Mouse (Mus musculus) left cerebral cortex, postnatal 25 days (tissue): ENCODE results near the gene Pglyrp2. TPM values are rescaled to one million over a fixed set of nuclear protein-coding genes. Genes with fewer than 3 reads are reported as not detected.

Experiments used
- DNase-seq, 2 experiments: peaks; one replicate each; pipeline ENCODE4 v3.0.0; 2022; ENCODE audit warnings: low spot score in 2 of 2, mixed read lengths in 1 of 2
- intact Hi-C: fragments of 180-260 bp; cut with DNase I; formaldehyde crosslinking; loops from one replicate; pipeline ENCODE4 v1.15.1; 2025
- total RNA-seq, 2 experiments: library from RNA; stranded (reverse); gene quantifications; 2 replicates each; pipeline ENCODE4 v1.2.3; 2021

Gene Pglyrp2
- total RNA-seq, 2 experiments from 2014 or later, result not detected

DNA sequence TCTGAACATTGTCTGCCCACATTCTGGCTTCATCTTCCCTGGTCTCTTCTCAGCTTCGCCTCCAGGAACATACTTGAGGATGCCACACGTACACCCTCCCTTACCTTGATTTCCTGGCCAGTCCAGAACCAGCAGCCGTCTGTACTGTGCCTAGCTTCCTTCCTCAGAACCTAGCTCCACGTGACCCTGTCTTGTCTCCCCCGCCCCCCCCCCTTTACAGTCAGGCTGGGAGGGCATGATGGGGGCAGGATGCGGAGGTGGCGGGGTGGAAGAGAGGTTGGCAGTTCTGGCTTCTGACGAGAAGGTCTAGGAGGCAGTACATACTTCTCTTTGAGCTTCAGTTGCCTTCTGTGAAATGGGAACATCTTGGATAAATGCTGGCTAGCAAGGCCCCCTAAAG, 20.6 kb downstream of the Pglyrp2 start, which contains the start of gene Rasal3:
Rasal3 (minus strand) TSS at position 167 of the 400 bp plus-strand sequence.
- DNase-seq, result no peak
- intact Hi-C loops, result no loop called here

DNA sequence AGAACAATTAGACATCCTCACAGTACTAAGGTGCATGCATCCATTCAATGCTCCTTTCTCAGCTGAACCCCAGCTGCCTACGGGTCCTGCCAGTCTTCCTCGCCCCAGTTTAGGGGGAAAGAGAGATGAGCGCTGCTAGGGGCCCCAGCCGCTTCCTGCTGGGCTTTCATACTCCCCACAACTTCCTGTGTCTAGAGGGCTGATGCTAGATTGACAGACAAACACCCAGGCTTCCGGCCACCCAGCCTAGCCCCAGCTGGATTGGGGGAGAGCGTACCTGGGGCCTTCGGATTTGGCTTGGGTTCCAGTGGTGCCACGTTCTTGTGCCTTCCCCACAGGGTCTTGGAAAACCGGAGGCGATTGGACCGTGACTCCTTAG, 21.2 kb downstream of the Pglyrp2 start:
- no peak for DNase-seq

DNA sequence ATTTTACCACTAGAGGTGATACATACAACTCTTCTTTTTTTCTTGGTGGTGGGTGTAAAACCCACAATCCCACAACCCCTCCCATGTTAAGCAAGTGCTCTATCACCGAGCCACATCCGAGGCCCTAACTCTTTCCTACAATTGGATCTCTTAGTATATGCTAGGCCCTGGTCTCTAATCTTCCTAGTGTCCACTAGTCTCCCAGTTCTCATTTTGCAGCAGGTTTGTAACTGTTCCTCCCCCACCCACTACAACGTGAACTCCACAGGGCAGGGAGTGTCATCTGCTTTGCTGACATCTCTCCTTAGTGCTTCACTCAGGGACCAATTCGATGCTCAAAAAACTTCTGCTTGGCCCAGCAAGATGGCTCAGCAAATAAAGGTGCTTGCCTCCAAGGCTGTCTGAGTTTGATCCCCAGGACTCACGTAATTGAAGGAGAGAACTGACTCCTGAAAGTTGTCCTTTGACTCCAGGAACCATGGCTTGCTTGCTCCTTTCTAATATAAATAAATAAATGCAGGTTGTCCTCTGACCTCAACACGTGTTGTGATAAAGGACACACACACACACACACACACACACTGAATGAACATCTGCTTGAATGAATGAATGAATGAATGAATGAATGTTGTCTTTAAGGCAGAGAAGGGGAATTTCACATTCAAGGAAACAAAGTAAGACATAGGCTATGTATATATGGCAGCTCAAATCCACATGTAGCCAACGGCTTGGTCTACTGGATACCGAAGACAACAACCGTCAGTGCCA, 21.8 kb downstream of the Pglyrp2 start:
- intact Hi-C loops, result no loop called here
- DNase-seq, result no peak

More for the DNA sequence above, 21.2 kb downstream of the Pglyrp2 start:
- intact Hi-C loops, result no loop called here

GRCm38 (mm10) chr17:32396266-32396665, 27.7 kb downstream of the Pglyrp2 start:
- DNase-seq, result no peak
- intact Hi-C loops, result no loop called here

GRCm38 (mm10) chr17:32393944-32394343, 30.0 kb downstream of the Pglyrp2 start:
- DNase-seq, result no peak
- intact Hi-C loops, result no loop called here

DNA sequence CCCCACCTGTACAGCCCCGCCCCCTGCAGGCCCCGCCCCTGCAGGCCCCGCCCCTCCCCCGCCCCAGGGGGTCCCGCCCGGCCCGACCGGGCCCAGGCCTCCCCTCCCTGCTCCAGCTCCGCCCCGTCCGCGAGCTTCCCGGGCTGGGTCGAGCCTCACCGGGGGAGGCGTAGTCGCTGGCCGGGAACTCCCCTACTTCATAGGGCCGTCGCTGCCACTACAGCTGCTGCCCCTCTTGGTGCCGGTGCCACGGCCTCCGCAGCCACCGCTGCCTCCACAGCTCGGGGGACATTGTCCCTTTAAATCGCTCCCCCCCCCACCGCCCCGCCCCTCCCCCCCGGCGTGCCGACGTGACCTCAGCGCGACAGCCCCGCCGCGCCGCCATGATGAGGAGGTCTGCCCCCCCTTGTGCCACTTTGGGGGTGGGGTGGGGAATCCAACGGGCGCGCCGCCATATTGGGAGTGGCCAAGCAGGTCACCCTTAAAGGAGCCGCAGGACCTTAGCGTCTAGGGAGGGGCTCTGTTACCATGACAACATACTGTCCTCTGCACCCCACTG, 34.8 kb downstream of the Pglyrp2 start, which contains the start of gene Wiz:
Wiz (minus strand) TSS at position 339 of the 559 bp plus-strand sequence.
- DNase-seq, result peak; percentile 90 to 95
- intact Hi-C loops, result loop anchor here (1.0 to 2.0 kb wide), 3 partner anchors 25 to 105 kb away; no protein-coding TSS in a partner anchor

DNA sequence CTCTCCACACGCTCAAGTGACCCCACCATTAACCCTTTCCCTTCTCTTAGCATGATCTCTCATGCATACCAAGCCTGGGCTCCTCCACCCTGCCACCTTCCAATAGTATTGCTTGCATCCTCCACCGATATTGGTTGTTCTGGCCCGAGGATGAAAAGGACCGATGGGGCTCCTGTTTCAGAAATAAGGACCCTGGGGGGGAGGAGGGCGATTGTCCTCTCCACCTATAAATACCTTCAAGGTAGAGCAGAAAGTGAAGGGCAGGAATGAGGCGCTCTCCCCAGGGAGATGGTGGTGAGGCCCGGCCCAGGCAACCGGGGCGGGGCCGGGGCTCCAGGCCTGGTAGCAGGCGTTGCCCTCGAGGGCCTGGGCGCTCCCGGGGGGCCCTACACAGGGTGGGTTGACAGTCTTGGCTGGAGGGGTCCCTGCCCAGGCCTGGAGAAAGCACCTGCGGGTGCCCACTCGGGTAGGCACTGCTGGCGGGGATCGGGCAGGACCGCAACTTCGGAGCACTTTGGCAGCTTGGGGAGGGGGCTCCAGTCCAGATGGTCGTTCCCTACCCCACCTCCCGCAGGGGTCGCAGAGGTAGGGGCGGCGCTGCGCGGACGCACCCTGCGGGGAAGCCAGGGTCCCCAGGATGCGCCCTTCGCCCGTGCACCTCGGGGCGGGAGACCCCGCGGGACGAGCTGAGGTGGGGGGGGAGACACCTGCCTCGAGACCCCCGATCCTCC, 35.4 kb downstream of the Pglyrp2 start:
- intact Hi-C loops, result loop anchor here (1.0 to 2.0 kb wide), 3 partner anchors 24 to 106 kb away; no protein-coding TSS in a partner anchor
- DNase-seq, result peak in 1 of 2 experiments; percentile 41

DNA sequence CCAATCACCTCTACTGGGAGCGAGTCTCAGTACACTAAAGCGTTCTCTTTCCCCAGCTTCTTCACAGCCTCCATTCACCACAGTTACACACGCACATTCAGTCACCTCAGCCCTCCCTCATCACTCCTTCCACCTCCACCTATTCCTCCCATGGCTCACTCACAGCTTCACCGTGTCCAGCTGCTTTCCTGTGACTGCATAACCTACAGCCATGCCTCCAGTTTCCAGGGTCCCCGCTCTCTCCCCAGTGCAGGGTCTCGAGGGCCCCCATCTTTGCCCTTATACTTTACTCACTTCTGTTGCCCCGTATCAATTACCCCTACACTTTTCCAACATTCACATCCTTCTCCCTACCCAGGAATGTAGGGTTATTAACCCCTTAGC, 36.0 kb downstream of the Pglyrp2 start:
- DNase-seq, result no peak
- intact Hi-C loops, result loop anchor here (2.0 kb wide), 1 partner anchor 45 kb away; no protein-coding TSS in a partner anchor

- intact Hi-C loops, result no loop called here
- peak; percentile 50 to 56 for DNase-seq
Measured at GRCm38 (mm10) chr17:32386659-32387432, 37.1 kb downstream of the Pglyrp2 start.

DNA sequence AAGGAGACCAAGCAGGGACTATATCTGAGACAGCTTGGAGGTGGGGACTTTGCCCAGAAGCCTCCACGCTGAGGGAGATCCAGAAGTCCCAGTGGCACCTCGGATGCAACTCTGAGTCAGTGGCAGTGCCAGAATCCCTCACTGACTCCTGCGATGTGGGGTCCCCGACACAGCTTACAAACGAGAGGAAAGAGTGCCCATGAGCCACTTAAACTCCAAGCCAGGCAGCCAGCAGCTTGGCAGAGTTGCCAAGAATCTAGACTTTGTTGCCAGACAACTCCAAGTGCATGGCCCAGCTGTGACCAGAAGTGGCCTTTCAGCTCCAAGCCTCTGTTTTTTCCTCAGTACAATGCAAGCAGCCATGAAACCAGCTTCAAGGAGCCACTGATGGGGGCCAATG, 40.3 kb downstream of the Pglyrp2 start:
- no peak for DNase-seq
- intact Hi-C loops, result no loop called here

GRCm38 (mm10) chr17:32382576-32382975, 41.4 kb downstream of the Pglyrp2 start:
- no peak for DNase-seq
- intact Hi-C loops, result no loop called here

GRCm38 (mm10) chr17:32378786-32379185, 45.2 kb downstream of the Pglyrp2 start:
- intact Hi-C loops, result no loop called here

GRCm38 (mm10) chr17:32377137-32377536, 46.8 kb downstream of the Pglyrp2 start:
- intact Hi-C loops, result no loop called here
- DNase-seq, result no peak

More at GRCm38 (mm10) chr17:32378786-32379185, 45.2 kb downstream of the Pglyrp2 start:
- no peak for DNase-seq

DNA sequence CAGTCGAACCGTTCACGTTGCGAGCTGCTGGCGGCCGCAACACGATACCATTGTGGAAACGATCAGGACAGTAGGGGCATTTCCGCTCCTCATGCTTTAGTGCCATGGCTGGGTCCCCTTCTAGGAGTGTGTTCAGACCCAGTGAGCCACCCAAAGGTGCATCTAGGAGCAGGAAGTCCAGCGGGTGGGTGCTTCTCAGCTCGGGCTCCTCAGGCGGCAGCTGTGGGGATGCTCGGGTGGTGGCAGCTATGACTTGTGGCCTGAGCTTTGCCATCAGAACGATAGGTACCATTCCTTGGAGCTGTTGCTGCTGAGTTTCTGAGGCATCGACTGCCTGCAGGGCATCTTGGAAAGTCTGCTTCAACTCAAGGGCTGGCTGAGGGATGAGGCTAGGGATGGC, 47.5 kb downstream of the Pglyrp2 start:
- intact Hi-C loops, result no loop called here
- DNase-seq, result no peak

GRCm38 (mm10) chr17:32368991-32369578, 54.9 kb downstream of the Pglyrp2 start:
- intact Hi-C loops, result no loop called here
- no peak for DNase-seq

DNA sequence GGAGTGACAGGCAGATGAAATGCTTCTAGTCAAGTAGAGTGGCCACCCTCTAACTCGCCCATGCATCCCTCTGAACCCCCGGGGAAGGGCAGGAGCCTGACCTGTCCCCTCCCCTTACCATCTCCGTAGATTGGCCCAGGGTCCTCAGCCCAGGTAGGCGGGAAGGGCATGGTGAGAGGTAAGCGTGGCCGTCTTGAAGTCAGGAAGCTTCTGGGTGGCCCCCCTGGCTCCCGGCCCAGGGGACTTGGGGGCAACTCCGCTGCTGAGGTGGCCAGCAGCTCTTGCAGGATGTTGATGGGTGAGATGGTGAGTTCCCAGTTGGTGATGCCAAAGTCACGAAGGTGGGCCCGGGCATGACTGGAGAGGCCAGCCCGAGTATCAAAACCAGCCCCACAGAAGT, 56.3 kb downstream of the Pglyrp2 start:
- no peak for DNase-seq
- intact Hi-C loops, result no loop called here

- no peak for DNase-seq
- intact Hi-C loops, result no loop called here
Measured at GRCm38 (mm10) chr17:32365296-32365695, 58.7 kb downstream of the Pglyrp2 start.

DNA sequence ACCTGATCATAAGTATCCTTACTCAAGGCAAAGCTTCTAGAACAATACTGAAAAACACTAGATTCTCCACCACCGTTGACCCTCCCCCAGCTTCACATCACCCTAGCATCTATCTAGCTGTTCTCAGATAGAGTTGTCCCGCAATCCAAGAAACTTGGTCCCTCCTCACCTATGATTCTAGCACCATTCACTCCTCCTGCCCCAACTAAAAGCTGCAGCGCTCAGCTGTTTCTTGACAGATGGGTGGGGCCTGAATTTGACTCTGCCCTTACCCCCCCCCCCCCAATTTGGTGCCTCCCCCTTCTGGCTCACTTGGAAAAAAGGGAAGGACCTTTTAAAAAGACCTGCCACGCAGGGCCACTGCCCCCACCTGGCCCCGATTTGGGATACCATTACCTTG, 59.1 kb downstream of the Pglyrp2 start:
- intact Hi-C loops, result loop anchor here (1.0 kb wide), 1 partner anchor 24 kb away; the partner anchor contains the start of gene Wiz
- no peak for DNase-seq

GRCm38 (mm10) chr17:32364331-32364730, 59.6 kb downstream of the Pglyrp2 start:
- intact Hi-C loops, result loop anchor here (1.0 kb wide), 1 partner anchor 25 kb away; the partner anchor contains the start of gene Wiz
- DNase-seq, result peak; percentile 89 to 91
